Mouse (Mus musculus): ENCODE measurements around the gene Map3k6. TPM values are rescaled to one million over a fixed set of nuclear protein-coding genes. Genes with fewer than 3 reads are reported as not detected.

Map3k6 gene
- polyA plus RNA-seq, 1 experiment from 2014 or later = 1.2 TPM

DNA sequence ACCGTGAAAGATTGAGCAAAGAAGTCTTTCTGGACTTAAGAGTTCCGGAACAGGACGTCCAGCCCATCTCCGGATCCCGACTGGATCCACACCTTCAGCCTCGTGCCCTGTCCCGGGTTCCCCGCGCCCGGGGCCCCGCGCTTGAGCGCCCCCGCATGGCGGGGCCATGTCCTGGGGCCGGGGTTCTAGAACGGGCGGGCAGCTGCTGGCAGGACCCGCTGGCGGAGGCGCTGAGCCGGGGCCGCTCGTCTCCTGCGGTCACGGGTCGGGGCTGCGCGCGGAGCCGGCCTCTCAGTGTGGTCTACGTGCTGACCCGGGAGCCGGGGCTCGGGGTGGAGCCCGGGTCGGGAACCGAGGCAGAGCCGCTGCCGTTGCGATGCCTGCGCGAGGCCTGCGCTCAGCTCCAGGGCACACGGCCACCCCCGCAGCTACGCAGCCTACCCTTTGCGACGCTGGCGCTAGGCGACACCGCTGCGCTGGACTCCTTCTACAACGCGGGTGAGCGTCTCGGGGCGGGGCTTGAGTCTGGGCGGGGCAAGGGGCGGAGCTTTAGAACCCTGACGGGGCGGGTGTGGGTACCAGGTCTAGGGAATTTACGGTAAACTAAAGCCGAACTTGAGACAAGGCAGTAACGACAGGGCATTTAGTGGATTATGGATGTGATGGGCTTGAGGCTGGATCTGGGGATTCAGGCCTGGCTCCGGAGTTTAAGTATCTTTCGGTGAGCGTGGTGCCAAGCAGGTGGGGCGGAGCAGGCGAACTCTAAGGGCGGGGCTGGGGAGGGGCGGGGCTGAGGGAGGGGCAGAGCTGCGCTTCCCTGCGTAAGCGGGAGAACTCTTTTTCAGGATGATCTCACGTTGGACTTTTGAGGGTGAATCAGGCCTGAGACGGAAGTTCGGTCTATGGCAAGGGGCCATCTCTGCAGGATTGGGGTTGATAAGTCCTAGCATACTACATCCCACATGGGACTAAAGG is 603 bp downstream of the Map3k6 start:
- Histone ChIP-seq H3K9ac (ENCODE audit: low read length) (peak overlapping the region; percentile 55; the same call in 1 of the 2 replicates), H3K36me3 (ENCODE audit: control insufficient read depth, insufficient read depth, low read length) (no peaks in the 10 kb centered on the region), H3K27ac (ENCODE audit: low read depth, low read length) (no peak overlapping the region), H3K9me3 (ENCODE audit: control insufficient read depth, low read length) (no peaks in the 10 kb centered on the region), H3K4me2 (ENCODE audit: low read depth, low read length, severe bottlenecking) (peak overlapping the region; percentile 86), H3K27me3 (ENCODE audit: control insufficient read depth, insufficient read depth, low read length) (peaks cover 28% of the 10 kb centered on the region), H3K4me1 (replicated peaks; ENCODE audit: control insufficient read depth, insufficient read depth, low read length) (peaks cover 6% of the 10 kb centered on the region; the same call in 1 of the 2 replicates), H3K4me3 (ENCODE audit: low read depth, low read length) (peak overlapping the region; percentile 48)
- peak; percentile 95 for DNase-seq (ENCODE audit: low spot score)
- 1% methylated on average over 78 of the region's 78 CpGs for WGBS
- peak; percentile 95 for ATAC-seq (replicated peaks; ENCODE audit: low FRiP score)

DNA sequence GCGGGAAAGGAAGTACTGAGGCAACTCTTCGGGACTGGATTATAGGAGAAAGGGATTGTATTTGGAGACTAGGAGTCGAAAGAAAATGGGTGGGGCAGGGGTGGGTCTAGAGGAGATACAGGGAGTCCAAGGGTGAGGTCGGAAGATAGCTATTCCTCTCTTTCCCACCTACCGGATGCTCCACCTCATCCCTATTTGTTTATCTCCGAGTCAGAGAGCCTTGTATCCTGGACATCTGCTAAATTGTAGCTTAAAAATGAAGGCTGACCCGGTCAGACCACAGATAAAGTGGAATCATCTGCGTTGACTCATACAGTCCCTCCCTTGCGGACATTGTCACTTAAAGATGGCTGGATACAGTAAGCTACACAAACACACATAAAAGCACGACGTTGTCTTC is 1.3 kb downstream of the Map3k6 start:
- peak overlapping the region; percentile 48; the same call in 1 of the 2 replicates for H3K4me3 ChIP-seq (ENCODE audit: low read depth, low read length)
- WGBS = 34% methylated on average over 11 of the region's 11 CpGs
- DNase-seq (ENCODE audit: low spot score) (no peak), ATAC-seq (replicated peaks; ENCODE audit: low FRiP score) (no peak)
- no peaks in the 10 kb centered on the region for H3K9me3 ChIP-seq (ENCODE audit: control insufficient read depth, low read length)
- peaks cover 6% of the 10 kb centered on the region; the same call in 1 of the 2 replicates for H3K4me1 ChIP-seq (replicated peaks; ENCODE audit: control insufficient read depth, insufficient read depth, low read length)
- peak overlapping the region; percentile 86; the same call in 1 of the 2 replicates for H3K4me2 ChIP-seq (ENCODE audit: low read depth, low read length, severe bottlenecking)
- H3K27me3 ChIP-seq (ENCODE audit: control insufficient read depth, insufficient read depth, low read length) = peaks cover 28% of the 10 kb centered on the region
- H3K27ac ChIP-seq (ENCODE audit: low read depth, low read length) = no peak overlapping the region
- no peak overlapping the region for H3K9ac ChIP-seq (ENCODE audit: low read length)
- no peaks in the 10 kb centered on the region for H3K36me3 ChIP-seq (ENCODE audit: control insufficient read depth, insufficient read depth, low read length)

DNA sequence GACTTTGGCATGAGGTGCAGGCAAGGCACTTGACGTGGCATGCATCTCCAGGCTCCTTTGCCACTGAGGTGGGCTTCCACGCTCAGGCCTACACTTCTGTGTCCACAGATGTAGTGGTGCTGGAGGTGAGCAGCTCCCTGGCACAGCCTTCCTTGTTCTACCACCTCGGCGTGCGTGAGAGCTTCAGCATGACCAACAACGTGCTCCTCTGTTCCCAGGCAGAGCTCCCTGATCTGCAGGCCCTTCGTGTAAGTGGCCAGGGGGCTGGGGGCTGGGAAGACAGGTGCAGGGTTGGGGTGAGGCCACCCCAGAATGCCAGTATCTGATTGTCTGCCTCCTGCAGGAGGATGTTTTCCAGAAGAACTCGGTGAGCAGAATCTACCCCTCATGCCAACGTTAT is 2.1 kb downstream of the Map3k6 start:
- 58% methylated on average over 9 of the region's 9 CpGs for WGBS
- Histone ChIP-seq H3K27me3 (ENCODE audit: control insufficient read depth, insufficient read depth, low read length) (peaks cover 31% of the 10 kb centered on the region), H3K36me3 (ENCODE audit: control insufficient read depth, insufficient read depth, low read length) (no peaks in the 10 kb centered on the region), H3K9me3 (ENCODE audit: control insufficient read depth, low read length) (no peaks in the 10 kb centered on the region), H3K4me3 (ENCODE audit: low read depth, low read length) (no peak overlapping the region), H3K27ac (ENCODE audit: low read depth, low read length) (no peak overlapping the region), H3K4me1 (replicated peaks; ENCODE audit: control insufficient read depth, insufficient read depth, low read length) (peaks cover 6% of the 10 kb centered on the region; the same call in 1 of the 2 replicates), H3K4me2 (ENCODE audit: low read depth, low read length, severe bottlenecking) (no peak overlapping the region), H3K9ac (ENCODE audit: low read length) (no peak overlapping the region)
- no peak for DNase-seq (ENCODE audit: low spot score)
- no peak for ATAC-seq (replicated peaks; ENCODE audit: low FRiP score)

DNA sequence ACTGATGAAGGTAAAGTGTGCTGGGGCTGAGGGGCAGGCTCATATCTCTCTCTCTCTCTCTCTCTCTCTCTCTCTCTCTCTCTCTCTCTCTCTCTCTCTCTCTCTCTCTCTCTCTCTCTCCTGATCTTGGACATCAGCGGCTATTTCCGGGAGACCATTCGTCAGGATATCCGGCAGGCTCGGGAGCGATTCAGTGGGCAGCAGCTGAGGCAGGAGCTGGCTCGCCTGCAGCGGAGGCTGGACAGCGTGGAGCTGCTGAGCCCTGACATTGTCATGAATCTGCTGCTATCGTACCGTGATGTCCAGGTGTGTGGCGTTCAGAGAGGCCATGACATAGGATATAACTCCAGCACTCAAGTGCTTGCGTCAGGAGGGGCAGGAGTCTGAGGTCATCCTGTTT is 2.9 kb downstream of the Map3k6 start:
- Histone ChIP-seq H3K27me3 (ENCODE audit: control insufficient read depth, insufficient read depth, low read length) (peaks cover 31% of the 10 kb centered on the region), H3K36me3 (ENCODE audit: control insufficient read depth, insufficient read depth, low read length) (no peaks in the 10 kb centered on the region), H3K27ac (ENCODE audit: low read depth, low read length) (no peak overlapping the region), H3K4me2 (ENCODE audit: low read depth, low read length, severe bottlenecking) (no peak overlapping the region), H3K4me1 (replicated peaks; ENCODE audit: control insufficient read depth, insufficient read depth, low read length) (peaks cover 6% of the 10 kb centered on the region; the same call in 1 of the 2 replicates), H3K9me3 (ENCODE audit: control insufficient read depth, low read length) (no peaks in the 10 kb centered on the region), H3K9ac (ENCODE audit: low read length) (no peak overlapping the region), H3K4me3 (ENCODE audit: low read depth, low read length) (no peak overlapping the region)
- no peak for DNase-seq (ENCODE audit: low spot score)
- WGBS = 52% methylated on average over 13 of the region's 13 CpGs
- ATAC-seq (replicated peaks; ENCODE audit: low FRiP score) = no peak

DNA sequence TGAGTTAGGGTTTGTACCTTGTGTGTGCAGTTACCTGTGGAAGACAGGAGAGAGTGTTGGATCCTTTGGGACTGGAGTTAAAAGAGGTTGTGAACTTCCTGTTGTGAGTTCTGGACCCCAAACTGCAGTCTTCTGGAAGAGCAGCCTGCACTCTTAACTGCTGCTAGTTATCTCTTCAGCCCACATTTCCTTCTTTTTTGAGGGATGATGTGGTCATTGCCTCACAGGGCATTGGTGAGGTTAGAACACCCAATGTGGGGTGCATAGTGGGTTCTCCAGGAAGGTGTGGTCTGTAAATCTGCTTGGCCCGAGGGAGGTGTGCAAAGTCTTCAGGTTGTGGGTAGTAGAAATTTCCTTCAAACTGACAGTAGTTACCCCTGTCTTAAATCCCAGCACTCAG is 3.7 kb downstream of the Map3k6 start:
- H3K27ac ChIP-seq (ENCODE audit: low read depth, low read length) = no peak overlapping the region
- no peak overlapping the region for H3K4me3 ChIP-seq (ENCODE audit: low read depth, low read length)
- ATAC-seq (replicated peaks; ENCODE audit: low FRiP score) = no peak
- H3K4me2 ChIP-seq (ENCODE audit: low read depth, low read length, severe bottlenecking) = no peak overlapping the region
- 91% methylated on average over 1 of the region's 1 CpGs for WGBS
- peaks cover 31% of the 10 kb centered on the region for H3K27me3 ChIP-seq (ENCODE audit: control insufficient read depth, insufficient read depth, low read length)
- H3K9me3 ChIP-seq (ENCODE audit: control insufficient read depth, low read length) = no peaks in the 10 kb centered on the region
- H3K36me3 ChIP-seq (ENCODE audit: control insufficient read depth, insufficient read depth, low read length) = no peaks in the 10 kb centered on the region
- H3K9ac ChIP-seq (ENCODE audit: low read length) = no peak overlapping the region
- peaks cover 6% of the 10 kb centered on the region; the same call in 1 of the 2 replicates for H3K4me1 ChIP-seq (replicated peaks; ENCODE audit: control insufficient read depth, insufficient read depth, low read length)
- DNase-seq (ENCODE audit: low spot score) = no peak

DNA sequence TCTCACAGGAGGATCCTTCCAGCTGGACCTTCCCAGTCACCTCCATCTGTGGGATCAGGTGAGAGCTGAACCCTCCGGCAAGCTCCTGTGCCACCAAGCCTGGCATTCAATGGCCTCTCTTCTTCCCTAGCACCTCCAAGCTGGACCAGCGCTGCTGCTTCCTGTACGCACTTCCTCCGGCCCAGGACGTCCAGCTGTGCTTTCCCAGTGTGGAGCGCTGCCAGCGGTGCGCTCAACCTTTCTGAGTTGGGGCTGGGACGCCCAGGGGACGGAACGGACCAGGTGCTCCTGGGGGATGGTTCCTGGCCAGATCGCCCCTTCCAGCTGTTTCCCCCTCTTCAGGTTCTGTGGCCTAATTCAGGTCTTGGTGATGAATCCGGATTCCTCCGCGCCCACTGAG is 6.5 kb downstream of the Map3k6 start:
- DNase-seq (ENCODE audit: low spot score) (no peak), ATAC-seq (replicated peaks; ENCODE audit: low FRiP score) (no peak)
- Histone ChIP-seq H3K4me3 (ENCODE audit: low read depth, low read length) (no peak overlapping the region), H3K9me3 (ENCODE audit: control insufficient read depth, low read length) (no peaks in the 10 kb centered on the region), H3K27ac (ENCODE audit: low read depth, low read length) (no peak overlapping the region), H3K9ac (ENCODE audit: low read length) (no peak overlapping the region), H3K4me2 (ENCODE audit: low read depth, low read length, severe bottlenecking) (no peak overlapping the region), H3K36me3 (ENCODE audit: control insufficient read depth, insufficient read depth, low read length) (no peaks in the 10 kb centered on the region), H3K4me1 (replicated peaks; ENCODE audit: control insufficient read depth, insufficient read depth, low read length) (peaks cover 4% of the 10 kb centered on the region), H3K27me3 (ENCODE audit: control insufficient read depth, insufficient read depth, low read length) (peaks cover 39% of the 10 kb centered on the region)
- 23% methylated on average over 15 of the region's 15 CpGs for WGBS

DNA sequence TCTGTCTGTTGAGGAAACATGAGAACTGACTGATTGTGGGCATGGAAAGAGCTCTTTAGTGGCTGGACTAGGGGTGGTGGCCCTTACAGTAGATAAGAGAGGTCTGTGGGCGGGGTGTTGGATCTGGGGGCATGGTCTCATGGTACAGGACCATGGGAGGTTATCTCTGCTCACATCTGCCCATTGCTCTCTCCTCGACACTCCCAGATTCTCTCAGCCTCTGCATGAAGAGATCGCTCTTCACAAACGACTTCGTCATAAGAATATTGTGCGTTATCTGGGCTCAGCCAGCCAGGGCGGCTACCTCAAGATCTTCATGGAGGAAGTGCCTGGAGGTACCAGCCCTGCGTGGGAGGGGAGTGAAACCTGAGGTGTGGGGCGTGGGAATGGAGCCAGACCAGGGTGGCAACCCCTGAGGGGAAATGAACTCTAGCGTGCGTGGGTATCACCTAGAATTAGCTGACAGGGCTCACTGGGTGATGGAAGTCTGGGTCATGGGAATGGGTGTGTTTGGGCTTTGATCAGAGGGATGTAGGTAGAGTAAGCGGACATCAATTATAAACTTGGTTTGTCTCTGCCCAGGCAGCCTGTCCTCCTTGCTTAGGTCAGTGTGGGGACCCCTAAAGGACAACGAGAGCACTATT is 7.3 kb downstream of the Map3k6 start:
- no peak for ATAC-seq (replicated peaks; ENCODE audit: low FRiP score)
- peaks cover 4% of the 10 kb centered on the region for H3K4me1 ChIP-seq (replicated peaks; ENCODE audit: control insufficient read depth, insufficient read depth, low read length)
- H3K4me2 ChIP-seq (ENCODE audit: low read depth, low read length, severe bottlenecking) = no peak overlapping the region
- H3K4me3 ChIP-seq (ENCODE audit: low read depth, low read length) = no peak overlapping the region
- no peak for DNase-seq (ENCODE audit: low spot score)
- H3K9ac ChIP-seq (ENCODE audit: low read length) = no peak overlapping the region
- H3K9me3 ChIP-seq (ENCODE audit: control insufficient read depth, low read length) = no peaks in the 10 kb centered on the region
- no peak overlapping the region for H3K27ac ChIP-seq (ENCODE audit: low read depth, low read length)
- 76% methylated on average over 13 of the region's 13 CpGs for WGBS
- H3K27me3 ChIP-seq (ENCODE audit: control insufficient read depth, insufficient read depth, low read length) = peaks cover 37% of the 10 kb centered on the region
- no peaks in the 10 kb centered on the region for H3K36me3 ChIP-seq (ENCODE audit: control insufficient read depth, insufficient read depth, low read length)

DNA sequence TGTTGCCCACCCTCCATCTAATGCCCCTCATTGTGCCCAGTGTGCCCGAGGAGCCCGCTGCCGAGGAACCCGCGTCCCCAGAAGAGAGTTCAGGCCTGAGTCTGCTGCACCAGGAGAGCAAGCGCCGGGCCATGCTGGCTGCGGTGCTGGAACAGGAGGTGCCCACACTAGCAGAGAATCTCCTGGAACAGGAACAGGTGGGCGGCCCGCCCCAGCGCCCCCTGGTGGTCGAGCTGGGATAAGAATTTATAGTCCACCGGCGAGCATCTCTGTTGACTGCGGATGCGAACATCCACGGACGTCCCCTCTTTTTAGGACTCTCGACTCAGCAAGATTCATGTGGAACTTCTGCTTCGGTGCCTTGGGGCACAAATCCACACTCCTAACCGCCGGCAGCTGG is 10.0 kb downstream of the Map3k6 start:
- H3K4me3 ChIP-seq (ENCODE audit: low read depth, low read length) = peak overlapping the region; percentile 33
- no peaks in the 10 kb centered on the region for H3K9me3 ChIP-seq (ENCODE audit: control insufficient read depth, low read length)
- peaks cover 4% of the 10 kb centered on the region for H3K4me1 ChIP-seq (replicated peaks; ENCODE audit: control insufficient read depth, insufficient read depth, low read length)
- no peaks in the 10 kb centered on the region for H3K36me3 ChIP-seq (ENCODE audit: control insufficient read depth, insufficient read depth, low read length)
- ATAC-seq (replicated peaks; ENCODE audit: low FRiP score) = no peak; the same call in 1 of the 2 replicates
- no peak overlapping the region for H3K27ac ChIP-seq (ENCODE audit: low read depth, low read length)
- H3K9ac ChIP-seq (ENCODE audit: low read length) = peak overlapping the region; percentile 46
- DNase-seq (ENCODE audit: low spot score) = peak; percentile 93
- peak overlapping the region; percentile 66 for H3K4me2 ChIP-seq (ENCODE audit: low read depth, low read length, severe bottlenecking)
- peaks cover 35% of the 10 kb centered on the region for H3K27me3 ChIP-seq (ENCODE audit: control insufficient read depth, insufficient read depth, low read length)
- WGBS = 4% methylated on average over 22 of the region's 22 CpGs

Measured in forebrain, embryonic 11.5 days (tissue).